Mouse (Mus musculus): Measurements from ENCODE around the gene Agpat2. TPM values are rescaled to one million over a fixed set of nuclear protein-coding genes. Genes with fewer than 3 reads are reported as not detected.

Gene Agpat2
- polyA plus RNA-seq, 1 experiment from 2014 or later: 13.2 TPM

DNA sequence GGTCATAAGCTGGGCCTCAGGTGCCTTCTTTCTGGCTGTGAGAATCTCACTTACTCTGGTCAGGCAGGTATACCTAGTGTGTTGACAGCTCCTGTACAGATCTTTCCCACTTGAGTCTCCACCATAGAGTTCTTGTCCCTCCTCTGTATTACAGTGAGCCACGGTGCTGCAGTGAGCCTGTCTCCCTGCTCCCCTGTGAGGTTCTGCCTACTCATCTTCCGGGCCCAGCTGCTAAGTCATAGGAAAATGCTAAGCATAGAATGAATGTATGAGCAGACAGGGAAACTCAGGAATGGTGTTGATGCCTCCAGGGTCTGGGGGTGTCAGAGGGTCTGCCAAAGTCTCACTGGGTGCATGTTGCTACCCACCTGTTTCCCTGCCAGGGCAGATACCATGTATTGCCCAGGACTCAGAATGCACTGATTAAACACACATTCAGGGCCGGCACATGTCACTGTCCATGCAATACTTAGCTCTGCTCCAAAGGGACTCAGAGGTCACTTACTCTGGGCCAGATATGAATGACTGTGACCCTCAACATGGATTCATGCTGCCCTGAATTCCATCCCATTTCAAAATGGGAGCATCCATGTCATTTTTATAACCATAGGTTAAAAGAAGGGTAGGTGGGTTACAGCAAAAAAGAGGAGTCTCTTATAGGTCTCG is 11.4 kb upstream of the Agpat2 start:
- H3K27me3 ChIP-seq (ENCODE audit: low read depth, poor library complexity, severe bottlenecking): peaks cover 6% of the 10 kb centered on the region; the same call in 1 of the 2 replicates
- H3K27ac ChIP-seq: no peak overlapping the region
- H3K4me3 ChIP-seq: no peak overlapping the region
- H3K9me3 ChIP-seq (replicated peaks): no peaks in the 10 kb centered on the region
- no peaks in the 10 kb centered on the region for H3K4me1 ChIP-seq
- no peak for DNase-seq (ENCODE audit: low spot score)
- WGBS: 83% methylated on average over 4 of the region's 4 CpGs
- H3K36me3 ChIP-seq: no peaks in the 10 kb centered on the region

DNA sequence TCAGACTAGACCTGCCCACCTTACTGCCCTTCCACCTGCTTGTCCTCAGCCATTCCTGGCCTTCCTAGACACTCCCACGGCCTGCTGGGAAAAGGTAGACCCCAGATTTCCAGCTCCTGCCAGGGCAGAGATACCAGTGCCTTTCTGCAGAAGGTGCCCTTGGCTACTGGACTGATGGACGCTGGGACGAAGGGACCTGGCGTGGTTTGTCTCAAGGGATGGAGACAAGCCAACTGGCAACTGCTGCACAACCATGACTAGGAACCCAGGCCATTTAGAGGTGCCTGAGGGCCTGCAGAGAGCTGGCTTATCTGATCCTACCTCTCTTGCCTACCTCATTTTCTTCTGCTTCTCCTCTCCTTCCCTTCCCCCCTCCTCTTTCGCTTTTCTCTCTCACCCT is 10.7 kb upstream of the Agpat2 start:
- H3K27ac ChIP-seq: no peak overlapping the region
- peaks cover 6% of the 10 kb centered on the region; the same call in 1 of the 2 replicates for H3K27me3 ChIP-seq (ENCODE audit: low read depth, poor library complexity, severe bottlenecking)
- no peaks in the 10 kb centered on the region for H3K9me3 ChIP-seq (replicated peaks)
- DNase-seq (ENCODE audit: low spot score): no peak
- WGBS: 88% methylated on average over 5 of the region's 5 CpGs
- H3K36me3 ChIP-seq: no peaks in the 10 kb centered on the region
- no peaks in the 10 kb centered on the region for H3K4me1 ChIP-seq
- no peak overlapping the region for H3K4me3 ChIP-seq

- H3K36me3 ChIP-seq: no peaks in the 10 kb centered on the region
- no peak overlapping the region for H3K27ac ChIP-seq
- H3K9me3 ChIP-seq (replicated peaks): no peaks in the 10 kb centered on the region
- peaks cover 14% of the 10 kb centered on the region for H3K27me3 ChIP-seq (ENCODE audit: low read depth, poor library complexity, severe bottlenecking)
- DNase-seq (ENCODE audit: low spot score): no peak
- H3K4me3 ChIP-seq: no peak overlapping the region
- H3K4me1 ChIP-seq: no peaks in the 10 kb centered on the region
Measured at GRCm38 (mm10) chr2:26611896-26612295, 7.7 kb upstream of the Agpat2 start.

DNA sequence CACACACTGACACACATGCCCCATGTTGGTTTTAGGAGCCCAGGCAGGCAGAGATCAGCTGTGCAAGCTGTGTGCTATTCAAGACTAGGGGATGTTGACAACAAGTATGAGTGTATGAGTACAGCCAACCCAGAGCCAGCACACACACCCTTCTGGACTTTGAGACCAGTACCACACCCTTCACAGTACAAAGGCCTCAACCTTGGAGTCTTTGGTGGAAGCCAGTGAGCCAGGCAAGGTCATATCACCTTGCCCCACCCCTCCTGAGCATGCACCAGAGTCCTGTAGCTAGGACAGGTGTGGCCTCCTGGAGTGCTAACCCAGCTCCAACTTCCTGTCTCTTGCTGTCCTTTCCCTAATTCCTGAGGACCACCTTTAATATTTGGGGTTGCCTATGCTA is 6.8 kb upstream of the Agpat2 start:
- Histone ChIP-seq H3K36me3 (no peaks in the 10 kb centered on the region), H3K4me1 (no peaks in the 10 kb centered on the region)

GRCm38 (mm10) chr2:26610526-26610925 is 6.3 kb upstream of the Agpat2 start:
- peaks cover 25% of the 10 kb centered on the region for H3K27me3 ChIP-seq (ENCODE audit: low read depth, poor library complexity, severe bottlenecking)
- H3K36me3 ChIP-seq: no peaks in the 10 kb centered on the region
- no peak overlapping the region for H3K27ac ChIP-seq
- H3K9me3 ChIP-seq (replicated peaks): no peaks in the 10 kb centered on the region
- no peaks in the 10 kb centered on the region for H3K4me1 ChIP-seq
- no peak for DNase-seq (ENCODE audit: low spot score)
- WGBS: 90% methylated on average over 3 of the region's 3 CpGs
- H3K4me3 ChIP-seq: no peak overlapping the region

More for the DNA sequence above, 6.8 kb upstream of the Agpat2 start:
- H3K4me3 ChIP-seq: no peak overlapping the region
- DNase-seq (ENCODE audit: low spot score): no peak
- H3K27ac ChIP-seq: no peak overlapping the region
- H3K27me3 ChIP-seq (ENCODE audit: low read depth, poor library complexity, severe bottlenecking): peaks cover 21% of the 10 kb centered on the region
- no peaks in the 10 kb centered on the region for H3K9me3 ChIP-seq (replicated peaks)

- H3K36me3 ChIP-seq: no peaks in the 10 kb centered on the region
- H3K9me3 ChIP-seq (replicated peaks): no peaks in the 10 kb centered on the region
- peaks cover 37% of the 10 kb centered on the region for H3K27me3 ChIP-seq (ENCODE audit: low read depth, poor library complexity, severe bottlenecking)
- no peak for DNase-seq (ENCODE audit: low spot score)
- H3K4me1 ChIP-seq: peaks cover 5% of the 10 kb centered on the region
- H3K4me3 ChIP-seq: no peak overlapping the region
- no peak overlapping the region for H3K27ac ChIP-seq
Measured at GRCm38 (mm10) chr2:26609261-26609661, 5.0 kb upstream of the Agpat2 start.

GRCm38 (mm10) chr2:26608781-26609180 is 4.6 kb upstream of the Agpat2 start:
- Histone ChIP-seq H3K4me1 (peaks cover 10% of the 10 kb centered on the region), H3K27ac (no peak overlapping the region), H3K4me3 (no peak overlapping the region), H3K27me3 (ENCODE audit: low read depth, poor library complexity, severe bottlenecking) (peaks cover 40% of the 10 kb centered on the region), H3K9me3 (replicated peaks) (no peaks in the 10 kb centered on the region), H3K36me3 (no peaks in the 10 kb centered on the region)
- DNase-seq (ENCODE audit: low spot score): no peak

- Histone ChIP-seq H3K9me3 (replicated peaks) (no peaks in the 10 kb centered on the region), H3K27ac (no peak overlapping the region), H3K36me3 (no peaks in the 10 kb centered on the region), H3K4me3 (no peak overlapping the region), H3K4me1 (peaks cover 20% of the 10 kb centered on the region), H3K27me3 (ENCODE audit: low read depth, poor library complexity, severe bottlenecking) (peaks cover 55% of the 10 kb centered on the region)
- DNase-seq (ENCODE audit: low spot score): no peak
- 54% methylated on average over 6 of the region's 6 CpGs for WGBS
Measured at GRCm38 (mm10) chr2:26607056-26607910, 3.1 kb upstream of the Agpat2 start.

GRCm38 (mm10) chr2:26606579-26606978 is 2.4 kb upstream of the Agpat2 start:
- no peaks in the 10 kb centered on the region for H3K36me3 ChIP-seq
- 75% methylated on average over 3 of the region's 3 CpGs for WGBS
- no peak for DNase-seq (ENCODE audit: low spot score)
- H3K27me3 ChIP-seq (ENCODE audit: low read depth, poor library complexity, severe bottlenecking): peaks cover 60% of the 10 kb centered on the region
- H3K9me3 ChIP-seq (replicated peaks): no peaks in the 10 kb centered on the region
- H3K4me1 ChIP-seq: peaks cover 20% of the 10 kb centered on the region
- no peak overlapping the region for H3K27ac ChIP-seq
- H3K4me3 ChIP-seq: no peak overlapping the region

DNA sequence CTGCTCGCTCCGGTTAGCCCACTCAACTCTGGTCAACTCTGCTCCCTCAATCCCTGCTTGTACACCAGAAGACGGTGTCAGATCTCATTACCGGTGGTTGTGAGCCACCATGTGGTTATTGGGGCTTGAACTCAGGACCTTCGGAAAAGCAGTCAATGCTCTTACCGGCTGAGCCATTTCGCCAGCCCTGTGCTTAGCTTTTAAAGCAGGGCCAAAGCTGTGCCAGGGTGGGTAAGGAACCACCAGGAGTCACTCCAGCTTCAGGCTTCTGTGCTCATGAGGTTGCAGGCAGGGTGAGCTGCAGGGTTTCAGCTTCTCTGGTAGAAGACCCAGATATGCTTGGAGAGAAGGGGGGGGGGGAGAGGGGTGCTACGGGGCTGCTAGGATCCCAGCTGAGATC is 1.1 kb upstream of the Agpat2 start:
- H3K27me3 ChIP-seq (ENCODE audit: low read depth, poor library complexity, severe bottlenecking): peaks cover 60% of the 10 kb centered on the region
- H3K9me3 ChIP-seq (replicated peaks): no peaks in the 10 kb centered on the region
- no peak overlapping the region for H3K4me3 ChIP-seq
- WGBS: 82% methylated on average over 8 of the region's 8 CpGs
- no peak overlapping the region for H3K27ac ChIP-seq
- no peak for DNase-seq (ENCODE audit: low spot score)
- peaks cover 20% of the 10 kb centered on the region for H3K4me1 ChIP-seq
- no peaks in the 10 kb centered on the region for H3K36me3 ChIP-seq

GRCm38 (mm10) chr2:26603159-26603558 is 1.1 kb downstream of the Agpat2 start:
- H3K27ac ChIP-seq: peak overlapping the region; percentile 85; the same call in 1 of the 2 replicates
- no peak for DNase-seq (ENCODE audit: low spot score)
- WGBS: 11% methylated on average over 6 of the region's 6 CpGs
- H3K4me1 ChIP-seq: peaks cover 20% of the 10 kb centered on the region
- H3K4me3 ChIP-seq: peak overlapping the region; percentile 76
- no peaks in the 10 kb centered on the region for H3K36me3 ChIP-seq
- peaks cover 54% of the 10 kb centered on the region for H3K27me3 ChIP-seq (ENCODE audit: low read depth, poor library complexity, severe bottlenecking)
- no peaks in the 10 kb centered on the region for H3K9me3 ChIP-seq (replicated peaks)

GRCm38 (mm10) chr2:26602631-26603030 is 1.6 kb downstream of the Agpat2 start:
- H3K4me3 ChIP-seq: 0 out of 2 replicates have a peak overlapping the region, but pooled peaks have one; percentile 76
- 93% methylated on average over 5 of the region's 5 CpGs for WGBS
- no peak for DNase-seq (ENCODE audit: low spot score)
- H3K27me3 ChIP-seq (ENCODE audit: low read depth, poor library complexity, severe bottlenecking): peaks cover 53% of the 10 kb centered on the region
- H3K9me3 ChIP-seq (replicated peaks): no peaks in the 10 kb centered on the region
- H3K36me3 ChIP-seq: no peaks in the 10 kb centered on the region
- H3K27ac ChIP-seq: no peak overlapping the region
- peaks cover 20% of the 10 kb centered on the region for H3K4me1 ChIP-seq

DNA sequence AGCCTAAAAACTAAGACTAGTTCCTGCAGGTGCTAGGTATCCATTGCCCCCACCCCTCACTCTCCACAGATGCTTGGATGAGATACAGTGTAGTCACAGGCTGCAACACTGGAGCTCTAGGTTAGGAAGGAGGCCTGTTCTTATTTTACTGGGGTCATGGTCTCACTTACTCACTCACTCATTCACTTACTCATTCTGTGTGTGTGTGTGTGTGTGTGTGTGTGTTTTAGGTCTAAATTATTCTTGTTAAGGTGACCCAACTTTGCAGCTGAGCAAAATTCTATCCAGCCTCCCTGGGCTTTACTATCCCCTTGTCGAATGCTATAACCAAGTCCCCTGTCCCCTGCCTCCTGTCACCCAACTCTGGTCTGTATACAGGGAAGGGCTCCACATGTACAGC is 2.6 kb downstream of the Agpat2 start:
- 83% methylated on average over 1 of the region's 1 CpGs for WGBS
- peaks cover 20% of the 10 kb centered on the region for H3K4me1 ChIP-seq
- H3K27me3 ChIP-seq (ENCODE audit: low read depth, poor library complexity, severe bottlenecking): peaks cover 44% of the 10 kb centered on the region
- H3K9me3 ChIP-seq (replicated peaks): no peaks in the 10 kb centered on the region
- H3K4me3 ChIP-seq: no peak overlapping the region
- DNase-seq (ENCODE audit: low spot score): no peak
- H3K27ac ChIP-seq: no peak overlapping the region
- H3K36me3 ChIP-seq: no peaks in the 10 kb centered on the region

Data from limb, embryonic 10.5 days (tissue).